Mouse (Mus musculus): Measurements from ENCODE around the gene Izumo2. TPM values are rescaled to one million over a fixed set of nuclear protein-coding genes. Genes with fewer than 3 reads are reported as not detected.
"Not testable (repeated sequence)": the region's sequence is repeated elsewhere in the genome, so short reads cannot be mapped to it uniquely, and the experiment has no call there.

The Izumo2 gene
- polyA plus RNA-seq, 1 experiment, result not detected

- H3K27me3 ChIP-seq (replicated peaks; ENCODE audit: control insufficient read depth, insufficient read depth, low read length), result no peaks in the 10 kb centered on the region
- WGBS, result under 1% methylated on average over 44 of the region's 44 CpGs
- no peak for TF ChIP-seq CTCF (conservative IDR thresholded peaks at IDR 0.05; ENCODE audit: insufficient read depth, insufficient read length, low read depth, low read length)
- peak; percentile 14 for TF ChIP-seq POLR2A (IDR thresholded peaks at IDR 0.05; ENCODE audit: low read depth, low read length)
- peak within 1 kb of the TSS; percentile 97 for H3K27ac ChIP-seq (ENCODE audit: insufficient read depth, low read depth, low read length)
- peaks cover 5% of the 10 kb centered on the region; the same call in 1 of the 2 replicates for H3K4me1 ChIP-seq (ENCODE audit: control insufficient read depth, insufficient read depth, low read length)
- H3K4me3 ChIP-seq (ENCODE audit: insufficient read depth, low read depth, low read length), result peak within 1 kb of the TSS; percentile 89
- DNase-seq, result peak; percentile 99
- no peaks in the 10 kb centered on the region for H3K36me3 ChIP-seq (ENCODE audit: control insufficient read depth, insufficient read depth, low read length)
Observed at GRCm38 (mm10) chr7:44748101-44749044, 39.8 kb downstream of the Izumo2 start, which contains the start of gene Vrk3. Vrk3 (plus strand) TSS chr7:44748413.

- not testable (repeated sequence) for H3K27ac ChIP-seq (ENCODE audit: insufficient read depth, low read depth, low read length); H3K36me3 ChIP-seq (ENCODE audit: control insufficient read depth, insufficient read depth, low read length); DNase-seq; H3K27me3 ChIP-seq (replicated peaks; ENCODE audit: control insufficient read depth, insufficient read depth, low read length); H3K4me3 ChIP-seq (ENCODE audit: insufficient read depth, low read depth, low read length); H3K4me1 ChIP-seq (ENCODE audit: control insufficient read depth, insufficient read depth, low read length)
- WGBS, result 100% methylated on average over 1 of the region's 1 CpGs
Observed at GRCm38 (mm10) chr7:44750950-44751349, 42.4 kb downstream of the Izumo2 start, which contains the start of gene Zfp473. Zfp473 (minus strand) TSS chr7:44751050.

GRCm38 (mm10) chr7:44757164-44757563, 48.6 kb downstream of the Izumo2 start:
- Histone ChIP-seq H3K4me1 (ENCODE audit: control insufficient read depth, insufficient read depth, low read length) (no peaks in the 10 kb centered on the region), H3K27me3 (replicated peaks; ENCODE audit: control insufficient read depth, insufficient read depth, low read length) (no peaks in the 10 kb centered on the region), H3K4me3 (ENCODE audit: insufficient read depth, low read depth, low read length) (no peak overlapping the region), H3K27ac (ENCODE audit: insufficient read depth, low read depth, low read length) (no peak overlapping the region), H3K36me3 (ENCODE audit: control insufficient read depth, insufficient read depth, low read length) (peaks cover 2% of the 10 kb centered on the region)
- WGBS, result 91% methylated on average over 2 of the region's 2 CpGs
- DNase-seq, result no peak
- TF ChIP-seq CTCF (conservative IDR thresholded peaks at IDR 0.05; ENCODE audit: insufficient read depth, insufficient read length, low read depth, low read length), result no peak
- TF ChIP-seq POLR2A (IDR thresholded peaks at IDR 0.05; ENCODE audit: low read depth, low read length), result no peak

GRCm38 (mm10) chr7:44760366-44760765, 51.8 kb downstream of the Izumo2 start:
- no peak for DNase-seq
- no peak overlapping the region for H3K27ac ChIP-seq (ENCODE audit: insufficient read depth, low read depth, low read length)
- H3K4me1 ChIP-seq (ENCODE audit: control insufficient read depth, insufficient read depth, low read length), result no peaks in the 10 kb centered on the region
- H3K4me3 ChIP-seq (ENCODE audit: insufficient read depth, low read depth, low read length), result no peak overlapping the region
- H3K36me3 ChIP-seq (ENCODE audit: control insufficient read depth, insufficient read depth, low read length), result peaks cover 1% of the 10 kb centered on the region
- no peak for TF ChIP-seq POLR2A (IDR thresholded peaks at IDR 0.05; ENCODE audit: low read depth, low read length)
- no peak for TF ChIP-seq CTCF (conservative IDR thresholded peaks at IDR 0.05; ENCODE audit: insufficient read depth, insufficient read length, low read depth, low read length)
- H3K27me3 ChIP-seq (replicated peaks; ENCODE audit: control insufficient read depth, insufficient read depth, low read length), result no peaks in the 10 kb centered on the region

- no peaks in the 10 kb centered on the region for H3K27me3 ChIP-seq (replicated peaks; ENCODE audit: control insufficient read depth, insufficient read depth, low read length)
- H3K4me3 ChIP-seq (ENCODE audit: insufficient read depth, low read depth, low read length), result no peak overlapping the region
- DNase-seq, result no peak
- 90% methylated on average over 5 of the region's 5 CpGs for WGBS
- no peak overlapping the region for H3K27ac ChIP-seq (ENCODE audit: insufficient read depth, low read depth, low read length)
- no peaks in the 10 kb centered on the region for H3K4me1 ChIP-seq (ENCODE audit: control insufficient read depth, insufficient read depth, low read length)
- H3K36me3 ChIP-seq (ENCODE audit: control insufficient read depth, insufficient read depth, low read length), result peaks cover 2% of the 10 kb centered on the region
- TF ChIP-seq CTCF (conservative IDR thresholded peaks at IDR 0.05; ENCODE audit: insufficient read depth, insufficient read length, low read depth, low read length) (no peak), POLR2A (IDR thresholded peaks at IDR 0.05; ENCODE audit: low read depth, low read length) (no peak)
Observed at GRCm38 (mm10) chr7:44768129-44768528, 59.6 kb downstream of the Izumo2 start.

Other genes starting within 250 kb of the Izumo2 start
- gene Aspdh, start 243.4 kb upstream of the Izumo2 start, polyA plus RNA-seq (2012; rRNA removed), result 224 and 293 TPM in 2 replicates
- 92.8 and 129 TPM in 2 replicates for gene Josd2, start 240.8 kb upstream of the Izumo2 start, polyA plus RNA-seq (2012; rRNA removed)
- gene Emc10, start 212.2 kb upstream of the Izumo2 start, polyA plus RNA-seq (2012; rRNA removed), result 298 and 346 TPM in 2 replicates
- 12.2 and 18.6 TPM in 2 replicates for gene Fam71e1, start 212.2 kb upstream of the Izumo2 start, polyA plus RNA-seq (2012; rRNA removed)
- 0.12 and 6.4 TPM in 2 replicates for gene Mybpc2, start 184.1 kb upstream of the Izumo2 start, polyA plus RNA-seq (2012; rRNA removed)
- 0.88 and 8.3 TPM in 2 replicates for gene Spib, start 176.7 kb upstream of the Izumo2 start, polyA plus RNA-seq (2012; rRNA removed)
- 12.7 and 14.2 TPM in 2 replicates for gene Pold1, start 159.9 kb upstream of the Izumo2 start, polyA plus RNA-seq (2012; rRNA removed)
- gene Nr1h2, start 154.8 kb upstream of the Izumo2 start, polyA plus RNA-seq (2012; rRNA removed), result 136 and 159 TPM in 2 replicates
- gene Napsa, start 136.4 kb upstream of the Izumo2 start, polyA plus RNA-seq (2012; rRNA removed), result 4,402 and 6,941 TPM in 2 replicates
- 19.1 and 20.6 TPM in 2 replicates for gene Kcnc3, start 118.1 kb upstream of the Izumo2 start, polyA plus RNA-seq (2012; rRNA removed)
- 8.5 and 12.4 TPM in 2 replicates for gene Myh14, start 37.9 kb upstream of the Izumo2 start, polyA plus RNA-seq (2012; rRNA removed)
- gene Vrk3, start 39.7 kb downstream of the Izumo2 start, polyA plus RNA-seq (2012; rRNA removed), result 78.9 and 93.7 TPM in 2 replicates
- gene Zfp473, start 42.3 kb downstream of the Izumo2 start, polyA plus RNA-seq (2012; rRNA removed), result 0.04 and 0.09 TPM in 2 replicates
- gene Nup62, start 107.3 kb downstream of the Izumo2 start, polyA plus RNA-seq (2012; rRNA removed), result 32.6 and 35.9 TPM in 2 replicates
- 1.5 and 9.7 TPM in 2 replicates for gene Il4i1, start 107.6 kb downstream of the Izumo2 start, polyA plus RNA-seq (2012; rRNA removed)
- gene Atf5, start 107.9 kb downstream of the Izumo2 start, polyA plus RNA-seq (2012; rRNA removed), result 42.1 and 57.2 TPM in 2 replicates
- 90.6 and 121 TPM in 2 replicates for gene Akt1s1, start 140.2 kb downstream of the Izumo2 start, polyA plus RNA-seq (2012; rRNA removed)
- gene Tbc1d17, start 140.3 kb downstream of the Izumo2 start, polyA plus RNA-seq (2012; rRNA removed), result 100 and 114 TPM in 2 replicates
- gene Pnkp, start 148.4 kb downstream of the Izumo2 start, polyA plus RNA-seq (2012; rRNA removed), result 44.9 and 53.4 TPM in 2 replicates
- gene Ptov1, start 161.0 kb downstream of the Izumo2 start, polyA plus RNA-seq (2012; rRNA removed), result 212 and 221 TPM in 2 replicates
- 164 and 181 TPM in 2 replicates for gene Med25, start 184.0 kb downstream of the Izumo2 start, polyA plus RNA-seq (2012; rRNA removed)
- gene Fuz, start 187.3 kb downstream of the Izumo2 start, polyA plus RNA-seq (2012; rRNA removed), result 59.2 and 70.9 TPM in 2 replicates
- 58.0 and 70.6 TPM in 2 replicates for gene Ap2a1, start 220.8 kb downstream of the Izumo2 start, polyA plus RNA-seq (2012; rRNA removed)
- gene Tsks, start 234.5 kb downstream of the Izumo2 start, polyA plus RNA-seq (2012; rRNA removed), result 0.11 and 0.65 TPM in 2 replicates